Mouse (Mus musculus): ENCODE measurements around the gene Adgrg1.

GRCm38 (mm10) chr8:94978593-94979319, 4.2 kb downstream of the Adgrg1 start:
- TF ChIP-seq CTCF (IDR thresholded peaks at IDR 0.05; ENCODE audit: extremely low read depth, insufficient read depth, low read length) (no peak), POLR2A (IDR thresholded peaks at IDR 0.05; ENCODE audit: extremely low read depth, insufficient read depth, low read length) (no peak)
